Mouse (Mus musculus) olfactory bulb, adult 2 months (tissue): ENCODE measurements around the gene Hilpda. TPM values are rescaled to one million over a fixed set of nuclear protein-coding genes. Genes with fewer than 3 reads are reported as not detected.

Experiments
- H3K27ac ChIP-seq: fragments of 200-500 bp; 2 replicates; pipeline ENCODE4 v1.5.1; 2012; ENCODE audit warnings: low read depth, low read length; ENCODE audit not compliant: insufficient read depth
- H3K4me1 ChIP-seq: fragments of 200-500 bp; 2 replicates; pipeline ENCODE4 v1.6.1; 2012; ENCODE audit warnings: low read length; ENCODE audit not compliant: control insufficient read depth, insufficient read depth
- H3K4me3 ChIP-seq: fragments of 200-500 bp; 2 replicates; pipeline ENCODE4 v1.5.1; 2012; ENCODE audit warnings: mild to moderate bottlenecking, low read depth, low read length, moderate library complexity; ENCODE audit not compliant: insufficient read depth
- CTCF ChIP-seq: fragments of 200-500 bp; IDR thresholded peaks from 2 replicates; pipeline ENCODE4 v1.5.1; 2012; ENCODE audit warnings: low read depth, mild to moderate bottlenecking, low read length, moderate library complexity; ENCODE audit not compliant: insufficient read depth
- POLR2A ChIP-seq: fragments of 200-500 bp; IDR thresholded peaks from 2 replicates; pipeline ENCODE4 v1.6.1; 2012; ENCODE audit warnings: mild to moderate bottlenecking, low read depth, low read length, moderate library complexity; ENCODE audit not compliant: insufficient read depth
- WGBS: fragments of 180-500 bp; shearing (Covaris S2); methylation state at CpG from one replicate; pipeline ENCODE4 v1.1.7; 2018; 5-methylcytosine and 5-hydroxymethylcytosine counted together
- polyA plus RNA-seq: library from polyadenylated mRNA; stranded (reverse); fragments of >200 nt; gene quantifications from 2 replicates; pipeline ENCODE4 v1.2.4, GENCODE M21; 2012; ENCODE audit warnings: low replicate concordance; ENCODE audit not compliant: missing spikeins, insufficient read depth, insufficient read length

Gene Hilpda
- polyA plus RNA-seq, 1 experiment, result not detected

DNA sequence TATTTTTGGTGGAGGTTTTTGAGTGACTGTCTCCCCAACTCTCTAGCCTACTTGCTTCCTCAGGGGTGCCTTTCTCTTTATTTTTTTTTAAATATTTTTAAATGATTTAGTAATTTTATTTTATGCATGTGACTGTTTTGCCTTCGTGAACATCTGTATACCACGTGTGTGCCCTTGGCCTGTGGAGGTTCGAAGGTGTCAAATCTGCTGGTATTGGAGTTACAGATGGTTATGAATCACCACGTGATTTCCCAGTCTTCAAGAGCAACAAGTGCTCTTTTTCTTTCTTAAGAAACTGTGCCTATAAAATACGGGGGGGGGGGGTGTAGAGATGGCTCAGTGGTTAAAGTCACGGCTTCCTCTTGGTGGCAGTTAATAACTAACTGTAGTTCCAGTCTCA lies 49.3 kb downstream of the Hilpda start:
- H3K27ac ChIP-seq, result no peak overlapping the region
- no peak for TF ChIP-seq CTCF
- no peak for TF ChIP-seq POLR2A
- 89% methylated on average over 6 of the region's 6 CpGs for WGBS
- no peak overlapping the region for H3K4me3 ChIP-seq
- peaks cover 3% of the 10 kb centered on the region; the same call in 1 of the 2 replicates for H3K4me1 ChIP-seq

DNA sequence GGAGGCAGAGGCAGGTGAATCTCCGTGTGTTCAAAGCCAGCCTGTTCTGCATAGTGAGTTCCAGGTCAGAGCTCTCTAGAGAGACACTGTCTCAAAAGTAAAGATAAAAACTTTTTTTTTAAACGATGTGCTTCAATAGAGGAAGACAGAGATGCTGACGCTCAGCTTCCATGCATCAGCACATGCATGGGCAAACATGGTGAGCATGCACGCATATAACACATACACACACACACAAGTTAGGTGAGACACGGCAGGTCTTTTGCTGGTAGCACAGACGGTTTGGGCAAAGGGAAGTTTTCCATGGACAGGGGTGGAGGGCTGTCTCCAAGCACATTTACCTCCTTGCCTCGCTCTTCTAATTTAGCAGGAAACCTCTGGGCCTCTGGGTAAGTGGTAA lies 49.9 kb downstream of the Hilpda start:
- Histone ChIP-seq H3K4me3 (no peak overlapping the region), H3K4me1 (peaks cover 3% of the 10 kb centered on the region; the same call in 1 of the 2 replicates), H3K27ac (no peak overlapping the region)
- 98% methylated on average over 7 of the region's 7 CpGs for WGBS
- TF ChIP-seq CTCF, result no peak
- TF ChIP-seq POLR2A, result no peak

- Histone ChIP-seq H3K4me1 (peaks cover 3% of the 10 kb centered on the region; the same call in 1 of the 2 replicates), H3K27ac (no peak overlapping the region), H3K4me3 (no peak overlapping the region)
- WGBS, result 88% methylated on average over 4 of the region's 4 CpGs
- TF ChIP-seq CTCF (no peak), POLR2A (no peak)
Observed at GRCm38 (mm10) chr6:29322735-29323134, 50.4 kb downstream of the Hilpda start.

Other genes with a start within 250 kb of the Hilpda start
- not detected in 2 replicates for gene Lep, start 212.3 kb upstream of the Hilpda start, polyA plus RNA-seq
- gene Rbm28, start 107.5 kb upstream of the Hilpda start, polyA plus RNA-seq, result not detected in 2 replicates
- gene Prrt4, start 92.9 kb upstream of the Hilpda start, polyA plus RNA-seq, result not detected in 2 replicates
- not detected in 2 replicates for gene Impdh1, start 56.1 kb upstream of the Hilpda start, polyA plus RNA-seq
- not detected in 2 replicates for gene Fam71f2, start 7.1 kb downstream of the Hilpda start, polyA plus RNA-seq
- not detected in 2 replicates for gene Fam71f1, start 46.7 kb downstream of the Hilpda start, polyA plus RNA-seq
- not detected in 2 replicates for gene Calu, start 75.6 kb downstream of the Hilpda start, polyA plus RNA-seq
- gene Opn1sw, start 116.0 kb downstream of the Hilpda start, polyA plus RNA-seq, result not detected in 2 replicates
- not detected in 2 replicates for gene Ccdc136, start 123.8 kb downstream of the Hilpda start, polyA plus RNA-seq
- not detected in 2 replicates for gene Flnc, start 160.8 kb downstream of the Hilpda start, polyA plus RNA-seq
- gene Atp6v1f, start 195.2 kb downstream of the Hilpda start, polyA plus RNA-seq, result not detected in 2 replicates
- not detected in 2 replicates for gene Atp6v1fnb, start 198.9 kb downstream of the Hilpda start, polyA plus RNA-seq
- not detected in 2 replicates for gene Kcp, start 235.5 kb downstream of the Hilpda start, polyA plus RNA-seq